Mouse (Mus musculus): Measurements from ENCODE around the gene Bpi.

Bpi gene

DNA sequence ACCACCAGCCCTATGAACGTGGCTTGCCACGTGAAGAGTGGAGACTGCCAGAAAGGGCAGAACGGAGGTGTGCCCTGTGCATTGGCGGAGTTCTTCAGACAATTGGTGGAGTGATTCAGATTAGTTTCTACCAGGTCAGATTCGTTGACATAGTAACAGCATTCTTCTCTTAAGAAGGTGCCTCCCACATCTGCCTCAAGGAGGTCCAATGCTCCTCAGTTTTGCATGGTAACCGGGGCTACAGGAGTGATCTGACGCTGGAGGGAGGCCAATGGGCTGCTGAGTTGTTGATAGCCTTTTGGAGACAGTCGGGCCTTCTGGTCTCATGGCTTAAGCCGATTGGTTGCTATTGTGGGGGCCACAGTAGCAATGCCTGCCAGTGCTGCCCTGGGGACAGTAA is 37.8 kb downstream of the Bpi start:
- DNase-seq (ENCODE audit: low read depth) = no peak

DNA sequence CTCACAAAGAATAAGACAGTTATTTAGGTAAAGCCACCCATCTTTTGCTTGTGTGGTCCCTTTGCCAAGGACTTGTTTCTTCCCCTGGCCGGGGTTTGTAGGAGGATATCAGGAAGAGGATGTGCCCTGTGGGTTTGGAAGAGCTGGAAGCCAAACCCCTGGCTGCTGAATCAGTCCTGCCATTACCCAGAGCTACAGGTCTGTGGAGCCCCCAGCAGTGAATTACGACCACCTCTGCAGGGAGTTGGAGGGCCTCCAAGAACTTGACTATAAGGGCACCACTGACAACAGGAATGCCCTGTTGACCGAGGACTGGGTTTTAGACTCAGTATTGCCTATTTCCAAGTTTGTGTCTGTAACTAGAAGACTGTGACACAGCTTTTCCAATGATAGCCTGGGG is 41.3 kb downstream of the Bpi start:
- DNase-seq (ENCODE audit: low read depth) = no peak

DNA sequence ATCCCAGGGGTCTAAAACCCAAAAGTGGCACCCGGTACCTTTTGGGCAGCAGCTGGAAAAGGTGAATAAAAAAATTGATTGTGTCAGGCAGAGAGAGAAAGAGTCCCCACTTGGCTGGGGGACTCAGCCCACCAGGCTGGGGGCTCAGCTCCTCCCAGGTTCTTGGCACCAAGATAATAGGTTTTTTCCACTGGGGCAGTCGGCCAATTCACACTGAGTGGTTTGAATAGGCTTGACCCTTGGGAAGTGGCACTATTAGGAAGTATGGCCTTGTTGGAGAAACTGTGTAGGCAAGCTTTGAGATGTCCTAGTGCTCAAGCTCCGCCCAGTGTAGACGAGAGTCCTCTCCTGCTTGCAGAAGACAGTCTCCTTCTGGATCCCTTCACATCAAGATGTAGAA is 41.8 kb downstream of the Bpi start:
- DNase-seq (ENCODE audit: low read depth) = no peak

DNA sequence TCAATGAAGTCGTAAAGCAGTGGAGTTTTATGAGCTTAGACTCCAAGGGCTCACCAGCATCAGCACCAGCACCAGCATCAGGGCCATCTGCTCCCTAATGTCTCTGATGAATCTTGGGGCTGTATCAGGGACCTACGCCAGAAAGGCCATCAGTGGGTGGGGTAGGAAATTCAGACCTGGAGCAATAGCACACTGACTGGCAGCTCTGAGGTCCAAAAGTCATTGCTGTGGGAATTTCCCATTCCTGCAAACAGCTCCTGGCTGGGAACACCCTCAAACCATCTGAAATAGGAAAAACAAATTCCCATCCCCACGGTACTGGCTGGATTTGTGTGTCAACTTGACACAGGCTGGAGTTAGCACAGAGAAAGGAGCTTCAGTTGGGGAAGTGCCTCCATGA is 44.9 kb downstream of the Bpi start:
- DNase-seq (ENCODE audit: low read depth) = no peak

DNA sequence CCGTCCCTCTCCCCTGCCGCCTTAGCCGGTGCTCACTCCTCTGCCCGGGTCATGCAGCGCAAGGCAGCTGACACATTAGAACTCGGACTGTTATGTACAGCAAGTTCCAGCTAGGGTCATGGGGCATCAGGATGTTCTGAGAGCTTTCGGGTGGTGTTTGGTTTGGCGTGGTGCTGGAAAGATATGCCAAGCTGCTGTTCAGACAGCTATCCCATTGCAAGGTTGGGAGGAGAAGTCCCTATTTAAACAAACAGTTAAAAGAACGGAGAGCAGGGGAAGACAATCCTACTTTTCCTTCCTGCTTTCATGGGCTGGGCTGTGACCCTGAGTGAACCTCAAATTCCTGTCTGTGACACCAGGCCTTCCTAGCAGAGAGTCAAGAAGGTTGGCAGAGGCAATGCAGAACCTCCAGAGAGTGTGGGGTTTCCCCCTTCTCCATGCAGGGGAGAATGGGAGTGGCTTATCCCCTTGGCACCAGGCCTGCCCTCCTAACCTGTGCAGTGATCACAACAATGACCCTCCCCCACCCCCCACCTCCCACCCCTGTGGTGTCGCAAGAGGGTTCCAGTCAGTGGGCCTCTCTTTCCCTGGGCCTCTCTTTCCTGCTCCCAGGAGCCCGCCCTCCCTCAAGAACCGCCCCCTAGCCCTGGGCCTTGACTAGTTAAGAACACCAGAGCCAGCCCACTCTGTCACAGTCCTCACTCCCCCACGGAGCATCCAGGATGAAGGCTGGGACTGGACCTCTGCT is 48.2 kb downstream of the Bpi start, which contains the start of gene Lbp:
Gene Lbp, plus strand, starts transcription at position 546 of the 748 bp plus-strand sequence.
- no peak for DNase-seq (ENCODE audit: low read depth)

DNA sequence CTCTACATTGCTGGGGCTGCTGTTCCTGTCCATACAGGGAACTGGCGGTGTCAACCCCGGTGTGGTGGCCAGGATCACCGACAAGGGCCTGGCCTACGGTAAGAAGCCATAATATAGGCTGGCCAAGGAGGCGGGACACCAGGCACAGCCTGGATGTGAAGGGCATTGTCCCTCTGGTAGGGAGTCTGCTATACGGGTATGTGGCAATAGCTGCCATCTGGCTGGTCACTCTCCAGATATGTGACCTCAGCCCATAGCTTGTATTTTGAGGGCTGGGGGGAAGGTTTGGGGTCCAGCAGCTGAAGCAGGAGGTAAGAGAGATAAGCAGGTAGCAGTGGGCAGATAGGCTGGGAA is 48.8 kb downstream of the Bpi start:
- DNase-seq (ENCODE audit: low read depth) = no peak

DNA sequence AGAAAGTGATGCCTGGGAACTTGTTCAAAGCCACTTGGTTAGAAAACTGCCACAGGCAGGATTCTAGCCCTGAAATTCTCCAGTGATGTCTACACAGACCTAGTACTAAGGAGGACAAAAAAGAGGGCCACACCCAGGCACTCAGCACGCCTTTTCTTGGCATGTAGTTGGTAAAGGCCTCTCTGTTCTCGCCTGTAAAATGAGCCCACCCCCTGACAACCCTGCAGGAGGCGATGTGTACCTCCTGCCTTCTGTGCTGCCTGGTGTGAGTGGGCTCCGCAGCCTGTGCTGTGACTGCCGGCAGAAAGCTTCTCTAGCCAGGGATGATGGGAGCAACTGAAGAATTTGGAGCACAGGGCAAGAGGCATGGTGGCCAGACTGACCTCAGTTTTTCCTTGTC is 50.4 kb downstream of the Bpi start:
- DNase-seq (ENCODE audit: low read depth) = no peak

DNA sequence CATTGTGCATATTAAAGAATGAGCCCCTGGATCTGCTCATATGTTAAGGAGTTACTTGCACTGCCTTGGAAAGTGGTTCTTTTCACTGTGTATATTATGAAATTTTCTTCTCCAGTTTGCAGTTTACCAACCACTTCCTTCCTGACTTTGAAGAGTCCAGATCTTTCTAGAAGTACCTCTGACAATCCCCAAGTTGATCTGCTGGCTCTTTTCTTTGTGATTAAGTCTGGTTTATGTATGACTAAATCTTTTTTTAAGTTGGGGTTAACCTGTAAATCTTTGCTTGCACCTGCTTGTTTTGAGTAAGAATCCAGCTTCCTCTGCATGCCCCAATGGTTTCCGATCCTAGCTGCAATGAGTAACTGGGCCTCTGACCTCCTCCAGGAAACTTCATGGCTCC is 55.2 kb downstream of the Bpi start:
- DNase-seq (ENCODE audit: low read depth) = no peak

DNA sequence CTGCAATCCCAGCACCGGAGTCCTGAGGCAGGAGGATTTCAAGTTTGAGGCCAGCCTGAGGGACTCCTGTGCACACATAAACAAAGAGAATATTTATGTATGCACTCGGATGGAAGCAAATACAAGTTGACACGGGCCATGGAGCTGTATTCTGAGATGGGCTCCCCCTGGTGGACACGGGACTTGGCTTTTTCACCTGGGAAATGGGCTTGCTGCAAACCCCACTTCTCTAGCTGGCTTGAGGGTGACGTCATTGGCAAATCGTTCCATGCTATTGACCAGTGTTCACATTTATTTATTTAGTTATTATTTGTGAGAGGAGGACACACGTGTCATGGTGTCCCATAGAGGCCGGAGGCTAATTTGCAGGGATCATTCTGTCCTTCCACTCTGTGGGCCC is 58.5 kb downstream of the Bpi start:
- DNase-seq (ENCODE audit: low read depth) = peak; percentile 21

DNA sequence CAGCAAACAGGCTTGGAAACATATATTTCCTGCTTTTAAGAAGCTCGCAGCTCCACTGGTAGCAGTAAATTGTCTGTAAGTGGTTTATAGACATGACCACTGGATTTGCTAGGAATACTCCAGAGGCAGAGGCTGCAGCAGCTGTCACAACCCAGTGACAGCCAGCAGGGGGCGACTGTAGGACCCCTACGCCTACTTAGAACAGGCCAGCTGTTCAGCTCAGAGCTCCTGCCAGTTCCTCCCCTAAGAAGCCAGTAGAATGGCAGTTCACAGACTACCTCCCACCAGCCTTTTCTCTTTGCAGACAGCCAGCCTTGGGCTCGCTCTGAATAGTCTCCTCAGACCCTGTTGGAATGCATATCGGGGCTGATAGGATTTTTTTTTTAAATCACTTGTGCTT is 59.1 kb downstream of the Bpi start:
- DNase-seq (ENCODE audit: low read depth) = peak; percentile 28

DNA sequence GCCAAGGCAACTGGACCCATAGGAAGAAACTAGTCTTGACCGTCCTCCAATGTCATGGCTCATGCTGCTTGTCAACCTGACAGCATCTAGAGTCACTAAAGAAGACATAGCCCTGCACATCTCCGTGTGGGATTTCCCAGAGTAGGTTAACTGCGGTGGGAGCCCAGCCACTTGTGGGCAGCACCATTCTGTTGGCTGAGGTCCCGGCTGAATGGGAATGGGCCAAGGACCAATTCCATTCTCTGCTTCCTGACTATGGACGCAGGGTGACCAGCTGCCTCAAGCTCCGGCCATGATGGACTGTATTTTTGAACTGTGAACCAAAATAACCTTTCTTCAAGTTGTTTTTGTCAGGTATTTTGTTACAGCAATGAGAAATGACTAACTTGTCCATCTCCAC is 63.7 kb downstream of the Bpi start:
- no peak for DNase-seq (ENCODE audit: low read depth)

DNA sequence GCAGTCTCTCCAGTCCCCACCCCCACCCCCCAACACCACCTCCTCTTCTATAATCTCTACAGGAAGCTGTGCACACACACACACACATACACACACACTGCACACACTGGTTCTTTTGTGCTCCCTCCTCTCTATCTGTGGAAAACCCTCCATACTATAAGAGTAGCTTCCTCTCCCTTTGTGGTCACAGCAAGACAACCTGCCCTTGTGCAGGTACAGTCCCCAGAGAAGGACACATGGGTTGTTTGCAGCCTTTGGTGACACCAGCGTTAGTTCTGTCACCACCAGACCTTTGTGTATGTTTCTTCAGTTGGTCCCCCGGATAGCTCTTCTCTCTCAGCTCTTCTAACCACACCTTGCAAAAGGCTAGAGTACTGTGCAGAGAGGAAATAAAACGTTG is 65.0 kb downstream of the Bpi start:
- no peak for DNase-seq (ENCODE audit: low read depth)

DNA sequence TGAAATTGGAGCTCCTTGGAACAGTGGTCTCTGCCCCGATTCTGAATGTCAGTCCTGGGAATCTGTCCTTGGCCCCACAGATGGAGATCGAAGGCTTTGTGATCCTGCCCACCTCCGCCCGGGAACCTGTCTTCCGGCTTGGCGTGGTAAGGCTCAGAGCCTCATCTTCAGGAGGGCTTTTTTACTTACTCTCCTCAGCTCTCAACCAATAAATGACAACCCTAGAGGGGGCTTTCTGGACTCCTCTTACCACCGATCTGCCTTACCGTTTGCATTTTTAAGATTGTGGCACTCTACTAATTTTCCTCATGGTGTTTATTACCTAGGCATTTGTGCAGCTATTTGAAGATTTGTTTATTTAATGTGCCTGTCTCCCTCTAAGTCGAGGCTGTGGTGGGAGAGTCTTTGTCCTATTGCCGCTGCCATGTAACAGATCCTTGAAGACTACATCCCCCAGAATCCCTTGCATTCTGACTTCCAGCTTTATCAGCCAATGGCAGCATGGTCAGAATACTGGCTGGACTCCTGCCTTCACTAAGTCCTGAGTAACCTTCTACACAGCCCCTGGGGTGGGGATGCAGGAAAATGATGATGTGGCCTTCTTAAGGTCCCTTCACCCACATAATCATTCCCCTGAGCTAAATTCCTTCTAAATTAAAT is 66.8 kb downstream of the Bpi start:
- DNase-seq (ENCODE audit: low read depth) = no peak

DNA sequence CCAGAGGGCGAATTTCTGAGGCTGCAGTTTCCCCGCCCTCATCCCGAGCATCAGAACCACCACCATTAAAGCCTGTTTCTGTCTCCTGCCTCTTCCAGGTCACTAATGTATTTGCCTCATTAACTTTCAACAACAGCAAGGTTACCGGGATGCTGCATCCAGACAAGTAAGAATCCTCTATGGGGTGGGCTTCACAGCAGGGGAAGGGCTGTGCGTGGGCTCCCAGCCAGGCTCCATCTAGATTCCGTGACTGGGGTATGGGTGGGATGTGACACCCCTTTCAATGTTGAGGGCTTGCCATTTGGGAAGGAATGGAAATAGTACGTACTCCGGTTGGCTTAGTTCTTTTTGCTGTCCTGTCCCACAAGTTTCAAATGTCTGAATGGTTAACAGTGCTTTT is 67.7 kb downstream of the Bpi start:
- no peak for DNase-seq (ENCODE audit: low read depth)
